Mouse (Mus musculus) gastrocnemius, adult 2 months (tissue): ENCODE measurements around the gene Zfp53. TPM values are rescaled to one million over a fixed set of nuclear protein-coding genes. Genes with fewer than 3 reads are reported as not detected.

Experiments
- DNase-seq: peaks from one replicate; pipeline ENCODE4 v3.0.0; 2022
- H3K27ac ChIP-seq: fragments of 200-600 bp; 2 replicates; pipeline ENCODE4 v1.8.1; 2022; ENCODE audit warnings: mild to moderate bottlenecking
- H3K4me3 ChIP-seq: fragments of 200-600 bp; 2 replicates; pipeline ENCODE4 v1.8.1; 2022; ENCODE audit warnings: mild to moderate bottlenecking, moderate library complexity
- CTCF ChIP-seq: fragments of 200-600 bp; IDR thresholded peaks from 2 replicates; pipeline ENCODE4 v1.8.1; 2022; ENCODE audit warnings: antibody characterized with exemption, mild to moderate bottlenecking, moderate library complexity
- intact Hi-C: fragments of 180-260 bp; cut with DNase I; formaldehyde crosslinking; loops from one replicate; pipeline ENCODE4 v1.15.1; 2025
- total RNA-seq, 2 experiments: library from RNA; stranded (reverse); gene quantifications; 2 replicates each; pipeline ENCODE4 v1.2.3; 2021

The Zfp53 gene
- total RNA-seq, 2 experiments from 2014 or later, result 1.9 to 2.2 TPM

- DNase-seq, result no peak
- peak overlapping the region; percentile 85 for H3K27ac ChIP-seq
- no peak for TF ChIP-seq CTCF
- peak overlapping the region; percentile 92 for H3K4me3 ChIP-seq
- intact Hi-C loops, result loop anchor here (5.0 kb wide), 1 partner anchor 32 kb away; no protein-coding TSS in a partner anchor
Measured at GRCm38 (mm10) chr17:21489500-21490001, 753 bp downstream of the Zfp53 start.

DNA sequence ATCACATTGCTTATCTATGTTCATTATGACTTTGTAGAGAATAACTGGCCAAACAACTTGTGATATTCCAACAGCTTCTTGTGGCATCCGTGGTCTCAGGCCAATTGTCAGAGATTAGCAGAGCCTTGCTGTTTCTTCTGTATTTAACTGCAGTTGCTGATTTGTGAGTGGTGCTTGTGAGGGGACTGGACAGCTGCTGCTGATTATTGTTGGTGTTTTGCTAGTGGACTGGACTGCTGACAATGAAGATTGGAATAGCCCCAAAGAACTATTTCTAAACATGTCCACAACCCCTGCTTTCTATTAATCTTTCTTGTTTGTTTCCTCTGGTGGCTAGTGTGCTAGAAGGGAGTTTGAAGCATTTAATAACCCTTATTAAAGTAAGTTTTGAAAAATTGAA is 12.6 kb downstream of the Zfp53 start:
- DNase-seq, result no peak
- no peak for TF ChIP-seq CTCF
- Histone ChIP-seq H3K27ac (no peak overlapping the region), H3K4me3 (no peak overlapping the region)
- intact Hi-C loops, result no loop called here

DNA sequence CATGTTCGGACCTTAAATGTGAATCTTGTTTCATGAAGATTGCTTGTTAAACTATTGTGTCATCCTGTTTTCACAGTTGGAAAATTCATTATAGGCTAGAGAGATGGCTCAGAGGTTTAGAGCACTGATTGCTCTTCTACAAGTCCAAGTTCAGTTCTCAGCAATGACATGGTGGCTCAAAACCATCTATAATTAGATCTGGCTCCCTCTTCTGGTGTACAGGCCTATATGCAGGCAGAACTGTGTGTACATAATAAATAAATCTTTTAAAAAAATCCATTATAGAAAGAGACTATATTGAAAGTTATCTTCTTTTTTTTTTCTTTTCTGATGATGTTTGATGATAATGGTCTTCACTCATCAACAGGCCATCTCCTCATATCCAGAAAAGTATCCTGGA is 15.7 kb downstream of the Zfp53 start:
- intact Hi-C loops, result no loop called here
- peak; percentile 28; the same call in 1 of the 2 replicates for TF ChIP-seq CTCF
- Histone ChIP-seq H3K4me3 (no peak overlapping the region), H3K27ac (no peak overlapping the region)
- DNase-seq, result no peak

- intact Hi-C loops, result no loop called here
- no peak for TF ChIP-seq CTCF
- Histone ChIP-seq H3K4me3 (no peak overlapping the region), H3K27ac (no peak overlapping the region)
- DNase-seq, result no peak
Measured at GRCm38 (mm10) chr17:21506258-21506657, 17.5 kb downstream of the Zfp53 start.

- intact Hi-C loops, result no loop called here
- TF ChIP-seq CTCF, result no peak
- DNase-seq, result no peak
- Histone ChIP-seq H3K27ac (peak overlapping the region; percentile 77), H3K4me3 (no peak overlapping the region)
Measured at GRCm38 (mm10) chr17:21509756-21510155, 21.0 kb downstream of the Zfp53 start.

- Histone ChIP-seq H3K27ac (peak overlapping the region; percentile 97), H3K4me3 (peak overlapping the region; percentile 79)
- DNase-seq, result peak; percentile 65
- intact Hi-C loops, result loop anchor here (2.0 to 5.0 kb wide), 4 partner anchors 17 to 243 kb away; partner anchors contain the start of genes Zfp51 and Zfp54
- TF ChIP-seq CTCF, result peak; percentile 87
Measured at GRCm38 (mm10) chr17:21515403-21516105, 26.8 kb downstream of the Zfp53 start.

- peak overlapping the region; percentile 79 for H3K4me3 ChIP-seq
- TF ChIP-seq CTCF, result no peak
Measured at GRCm38 (mm10) chr17:21516201-21517129, 27.7 kb downstream of the Zfp53 start.

GRCm38 (mm10) chr17:21517130-21517671 is 28.4 kb downstream of the Zfp53 start:
- DNase-seq, result no peak
- peak overlapping the region; percentile 97 for H3K27ac ChIP-seq
- TF ChIP-seq CTCF, result no peak
- H3K4me3 ChIP-seq, result peak overlapping the region; percentile 79
- intact Hi-C loops, result loop anchor here (2.0 to 5.0 kb wide), 4 partner anchors 16 to 244 kb away; partner anchors contain the start of genes Zfp51 and Zfp54

More at GRCm38 (mm10) chr17:21516201-21517129, 27.7 kb downstream of the Zfp53 start:
- intact Hi-C loops, result loop anchor here (2.0 to 5.0 kb wide), 4 partner anchors 16 to 244 kb away; partner anchors contain the start of genes Zfp51 and Zfp54
- peak; percentile 84 for DNase-seq
- peak overlapping the region; percentile 97 for H3K27ac ChIP-seq

DNA sequence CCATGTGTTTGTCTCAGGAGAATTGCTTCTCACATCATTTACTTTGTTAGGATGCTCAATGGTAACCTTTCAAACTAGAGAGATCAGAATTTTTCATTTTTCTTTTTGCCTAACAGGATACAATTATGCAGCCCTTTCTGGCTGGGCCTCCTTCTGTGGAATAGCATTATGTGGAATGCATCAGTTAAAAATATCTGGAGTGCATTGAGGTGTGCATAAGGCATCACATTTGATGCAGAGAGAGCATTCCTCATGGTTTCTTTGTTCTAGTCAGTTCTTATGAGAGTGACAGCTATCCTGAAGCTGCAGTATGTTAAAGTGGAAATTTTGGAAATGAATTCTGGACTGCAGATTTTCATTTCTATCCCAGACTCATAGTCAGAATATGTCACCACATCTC is 37.5 kb downstream of the Zfp53 start:
- Histone ChIP-seq H3K27ac (no peak overlapping the region), H3K4me3 (no peak overlapping the region)
- TF ChIP-seq CTCF, result no peak
- intact Hi-C loops, result no loop called here
- DNase-seq, result no peak

GRCm38 (mm10) chr17:21530645-21531330 is 42.0 kb downstream of the Zfp53 start:
- Histone ChIP-seq H3K27ac (peak overlapping the region; percentile 99), H3K4me3 (peak overlapping the region; percentile 85)
- intact Hi-C loops, result loop anchor here (10.0 kb wide), 2 partner anchors 204 to 296 kb away; partner anchors contain the start of gene Zfp229
- no peak for TF ChIP-seq CTCF
- DNase-seq, result no peak

- Histone ChIP-seq H3K4me3 (peak overlapping the region; percentile 85), H3K27ac (peak overlapping the region; percentile 99)
- intact Hi-C loops, result loop anchor here (2.0 to 10.0 kb wide), 4 partner anchors 15 to 297 kb away; partner anchors contain the start of genes Zfp229 and Zfp948
- DNase-seq, result peak; percentile 34
- no peak for TF ChIP-seq CTCF
Measured at GRCm38 (mm10) chr17:21531621-21532020, 42.8 kb downstream of the Zfp53 start.
